Mouse (Mus musculus) layer of hippocampus, postnatal 10 days (tissue): Measurements from ENCODE around the gene Smco1. TPM values are rescaled to one million over a fixed set of nuclear protein-coding genes. Genes with fewer than 3 reads are reported as not detected.
"Not testable (repeated sequence)": the region's sequence is repeated elsewhere in the genome, so short reads cannot be mapped to it uniquely, and the experiment has no call there.

Source experiments
- DNase-seq, 2 experiments: peaks; one replicate each; pipeline ENCODE4 v3.0.0; 2021; ENCODE audit warnings: low spot score in 2 of 2
- long read RNA-seq: library from polyadenylated mRNA; stranded (forward); transcript quantifications from one replicate; pipeline ENCODE4 v2.0.0, GENCODE M21; 2023
- total RNA-seq, 2 experiments: library from RNA; stranded (reverse); gene quantifications; 2 replicates each; pipeline ENCODE4 v1.2.3; 2021

The Smco1 gene
- under 1 TPM in 1 of 2 experiments, not detected in 1; 0.25 TPM for total RNA-seq
- long read RNA-seq, result 0 reads

GRCm38 (mm10) chr16:32271291-32271690 is at the start of gene Smco1:
Smco1 (plus strand) TSS chr16:32271468.
- no peak for DNase-seq

- DNase-seq, result no peak
These were observed 49.5 kb upstream of the Smco1 start for GRCm38 (mm10) chr16:32221803-32222202.

- no peak for DNase-seq
These were observed 48.9 kb upstream of the Smco1 start for GRCm38 (mm10) chr16:32222399-32222798.

GRCm38 (mm10) chr16:32232050-32232449 is 39.2 kb upstream of the Smco1 start:
- not testable (repeated sequence) for DNase-seq

GRCm38 (mm10) chr16:32237930-32238680 is 33.2 kb upstream of the Smco1 start:
- DNase-seq, result no peak

- DNase-seq, result no peak
These were observed 31.6 kb upstream of the Smco1 start for GRCm38 (mm10) chr16:32239428-32240312.

GRCm38 (mm10) chr16:32243901-32244300 is 27.4 kb upstream of the Smco1 start:
- no peak for DNase-seq

- DNase-seq, result peak in 1 of 2 experiments; percentile 49
These were observed 24.9 kb upstream of the Smco1 start for GRCm38 (mm10) chr16:32246351-32246791.

GRCm38 (mm10) chr16:32246952-32247370 is 24.3 kb upstream of the Smco1 start, which contains the start of the genes Fbxo45 and Wdr53:
Fbxo45 (minus strand) TSS chr16:32247158.
Wdr53 (plus strand) TSS chr16:32247227.
- DNase-seq, result peak; percentile 95 to 96

- DNase-seq, result not testable (repeated sequence)
These were observed 7.0 kb upstream of the Smco1 start for GRCm38 (mm10) chr16:32264225-32264624.

- no peak for DNase-seq
These were observed 2.1 kb downstream of the Smco1 start for GRCm38 (mm10) chr16:32273338-32273737.

- no peak for DNase-seq
These were observed 3.8 kb downstream of the Smco1 start for GRCm38 (mm10) chr16:32275041-32275440.

- no peak for DNase-seq
These were observed 4.6 kb downstream of the Smco1 start for GRCm38 (mm10) chr16:32275830-32276229.

- peak; percentile 85 to 89 for DNase-seq
These were observed 6.3 kb downstream of the Smco1 start, which contains the start of gene Rnf168 for GRCm38 (mm10) chr16:32277308-32278256. Rnf168 (plus strand) TSS chr16:32277459.

- no peak for DNase-seq
These were observed 7.1 kb downstream of the Smco1 start for GRCm38 (mm10) chr16:32278396-32278795.

GRCm38 (mm10) chr16:32280211-32280610 is 8.9 kb downstream of the Smco1 start:
- no peak for DNase-seq

- DNase-seq, result no peak
These were observed 11.3 kb downstream of the Smco1 start for GRCm38 (mm10) chr16:32282608-32283007.

- no peak for DNase-seq
These were observed 20.6 kb downstream of the Smco1 start for GRCm38 (mm10) chr16:32291821-32292220.

- not testable (repeated sequence) for DNase-seq
These were observed 28.3 kb downstream of the Smco1 start for GRCm38 (mm10) chr16:32299617-32300016.

GRCm38 (mm10) chr16:32303046-32303445 is 31.8 kb downstream of the Smco1 start:
- DNase-seq, result no peak

GRCm38 (mm10) chr16:32303886-32304285 is 32.6 kb downstream of the Smco1 start:
- DNase-seq, result no peak
